Mouse (Mus musculus): ENCODE results near the gene Ptpn4.

The Ptpn4 gene

GRCm38 (mm10) chr1:119794342-119794741, 43.1 kb downstream of the Ptpn4 start:
- TF ChIP-seq POU5F1 (IDR thresholded peaks at IDR 0.05; ENCODE audit: borderline replicate concordance, low read length) (no peak), NANOG (IDR thresholded peaks at IDR 0.05; ENCODE audit: borderline replicate concordance, low read length) (no peak), CTCF (conservative IDR thresholded peaks at IDR 0.05; ENCODE audit: low read length) (no peak)

GRCm38 (mm10) chr1:119790616-119791015, 46.8 kb downstream of the Ptpn4 start:
- Histone ChIP-seq H3K4me3 (replicated peaks; ENCODE audit: low read length) (no peak overlapping the region), H3K36me3 (ENCODE audit: insufficient read depth, low read length) (peaks cover 16% of the 10 kb centered on the region), H3K27me3 (ENCODE audit: insufficient read depth, low read length) (no peaks in the 10 kb centered on the region), H3K4me1 (replicated peaks; ENCODE audit: low read depth, low read length) (no peaks in the 10 kb centered on the region), H3K9me3 (ENCODE audit: low read length) (no peaks in the 10 kb centered on the region)
- TF ChIP-seq CTCF (conservative IDR thresholded peaks at IDR 0.05; ENCODE audit: low read length), result no peak
- no peak for TF ChIP-seq POU5F1 (IDR thresholded peaks at IDR 0.05; ENCODE audit: borderline replicate concordance, low read length)
- TF ChIP-seq NANOG (IDR thresholded peaks at IDR 0.05; ENCODE audit: borderline replicate concordance, low read length), result no peak

More at GRCm38 (mm10) chr1:119794342-119794741, 43.1 kb downstream of the Ptpn4 start:
- Histone ChIP-seq H3K27me3 (ENCODE audit: insufficient read depth, low read length) (no peaks in the 10 kb centered on the region), H3K4me1 (replicated peaks; ENCODE audit: low read depth, low read length) (no peaks in the 10 kb centered on the region), H3K9me3 (ENCODE audit: low read length) (no peaks in the 10 kb centered on the region), H3K36me3 (ENCODE audit: insufficient read depth, low read length) (peaks cover 16% of the 10 kb centered on the region), H3K4me3 (replicated peaks; ENCODE audit: low read length) (no peak overlapping the region)

GRCm38 (mm10) chr1:119775915-119776314, 61.5 kb downstream of the Ptpn4 start:
- H3K4me1 ChIP-seq (replicated peaks; ENCODE audit: low read depth, low read length), result no peaks in the 10 kb centered on the region

GRCm38 (mm10) chr1:119735692-119736091, 101.7 kb downstream of the Ptpn4 start:
- Histone ChIP-seq H3K36me3 (ENCODE audit: insufficient read depth, low read length) (peaks cover 28% of the 10 kb centered on the region), H3K4me3 (replicated peaks; ENCODE audit: low read length) (no peak overlapping the region), H3K27me3 (ENCODE audit: insufficient read depth, low read length) (no peaks in the 10 kb centered on the region), H3K9me3 (ENCODE audit: low read length) (peaks cover 28% of the 10 kb centered on the region), H3K4me1 (replicated peaks; ENCODE audit: low read depth, low read length) (peaks cover 7% of the 10 kb centered on the region; the same call in 1 of the 2 replicates)
- TF ChIP-seq NANOG (IDR thresholded peaks at IDR 0.05; ENCODE audit: borderline replicate concordance, low read length), result no peak
- no peak for TF ChIP-seq POU5F1 (IDR thresholded peaks at IDR 0.05; ENCODE audit: borderline replicate concordance, low read length)
- TF ChIP-seq CTCF (conservative IDR thresholded peaks at IDR 0.05; ENCODE audit: low read length), result no peak

More at GRCm38 (mm10) chr1:119775915-119776314, 61.5 kb downstream of the Ptpn4 start:
- no peaks in the 10 kb centered on the region for H3K27me3 ChIP-seq (ENCODE audit: insufficient read depth, low read length)
- H3K4me3 ChIP-seq (replicated peaks; ENCODE audit: low read length), result no peak overlapping the region
- no peaks in the 10 kb centered on the region for H3K9me3 ChIP-seq (ENCODE audit: low read length)
- TF ChIP-seq CTCF (conservative IDR thresholded peaks at IDR 0.05; ENCODE audit: low read length), result no peak
- TF ChIP-seq NANOG (IDR thresholded peaks at IDR 0.05; ENCODE audit: borderline replicate concordance, low read length), result no peak
- TF ChIP-seq POU5F1 (IDR thresholded peaks at IDR 0.05; ENCODE audit: borderline replicate concordance, low read length), result no peak
- H3K36me3 ChIP-seq (ENCODE audit: insufficient read depth, low read length), result no peaks in the 10 kb centered on the region; the same call in 1 of the 2 replicates

- peaks cover 19% of the 10 kb centered on the region for H3K9me3 ChIP-seq (ENCODE audit: low read length)
- H3K4me3 ChIP-seq (replicated peaks; ENCODE audit: low read length), result no peak overlapping the region
- peaks cover 19% of the 10 kb centered on the region for H3K36me3 ChIP-seq (ENCODE audit: insufficient read depth, low read length)
- H3K27me3 ChIP-seq (ENCODE audit: insufficient read depth, low read length), result no peaks in the 10 kb centered on the region
- H3K4me1 ChIP-seq (replicated peaks; ENCODE audit: low read depth, low read length), result peaks cover 7% of the 10 kb centered on the region; the same call in 1 of the 2 replicates
- TF ChIP-seq CTCF (conservative IDR thresholded peaks at IDR 0.05; ENCODE audit: low read length) (no peak), NANOG (IDR thresholded peaks at IDR 0.05; ENCODE audit: borderline replicate concordance, low read length) (no peak), POU5F1 (IDR thresholded peaks at IDR 0.05; ENCODE audit: borderline replicate concordance, low read length) (no peak)
These were observed 102.6 kb downstream of the Ptpn4 start for GRCm38 (mm10) chr1:119734801-119735200.

GRCm38 (mm10) chr1:119731166-119731565, 106.2 kb downstream of the Ptpn4 start:
- no peaks in the 10 kb centered on the region for H3K9me3 ChIP-seq (ENCODE audit: low read length)
- H3K4me3 ChIP-seq (replicated peaks; ENCODE audit: low read length), result no peak overlapping the region
- H3K4me1 ChIP-seq (replicated peaks; ENCODE audit: low read depth, low read length), result peaks cover 7% of the 10 kb centered on the region; the same call in 1 of the 2 replicates
- H3K36me3 ChIP-seq (ENCODE audit: insufficient read depth, low read length), result no peaks in the 10 kb centered on the region
- TF ChIP-seq POU5F1 (IDR thresholded peaks at IDR 0.05; ENCODE audit: borderline replicate concordance, low read length) (no peak), CTCF (conservative IDR thresholded peaks at IDR 0.05; ENCODE audit: low read length) (no peak), NANOG (IDR thresholded peaks at IDR 0.05; ENCODE audit: borderline replicate concordance, low read length) (no peak)
- no peaks in the 10 kb centered on the region for H3K27me3 ChIP-seq (ENCODE audit: insufficient read depth, low read length)

GRCm38 (mm10) chr1:119713017-119713416, 124.4 kb downstream of the Ptpn4 start:
- H3K36me3 ChIP-seq (ENCODE audit: insufficient read depth, low read length), result no peaks in the 10 kb centered on the region
- TF ChIP-seq NANOG (IDR thresholded peaks at IDR 0.05; ENCODE audit: borderline replicate concordance, low read length) (no peak), POU5F1 (IDR thresholded peaks at IDR 0.05; ENCODE audit: borderline replicate concordance, low read length) (no peak), CTCF (conservative IDR thresholded peaks at IDR 0.05; ENCODE audit: low read length) (no peak)
- no peaks in the 10 kb centered on the region for H3K27me3 ChIP-seq (ENCODE audit: insufficient read depth, low read length)
- no peaks in the 10 kb centered on the region for H3K9me3 ChIP-seq (ENCODE audit: low read length)
- H3K4me1 ChIP-seq (replicated peaks; ENCODE audit: low read depth, low read length), result no peaks in the 10 kb centered on the region
- H3K4me3 ChIP-seq (replicated peaks; ENCODE audit: low read length), result no peak overlapping the region

GRCm38 (mm10) chr1:119706471-119707217, 130.8 kb downstream of the Ptpn4 start:
- Histone ChIP-seq H3K4me1 (replicated peaks; ENCODE audit: low read depth, low read length) (no peaks in the 10 kb centered on the region), H3K9me3 (ENCODE audit: low read length) (no peaks in the 10 kb centered on the region), H3K36me3 (ENCODE audit: insufficient read depth, low read length) (peaks cover 13% of the 10 kb centered on the region), H3K27me3 (ENCODE audit: insufficient read depth, low read length) (no peaks in the 10 kb centered on the region), H3K4me3 (replicated peaks; ENCODE audit: low read length) (no peak overlapping the region)
- TF ChIP-seq NANOG (IDR thresholded peaks at IDR 0.05; ENCODE audit: borderline replicate concordance, low read length), result no peak
- no peak for TF ChIP-seq CTCF (conservative IDR thresholded peaks at IDR 0.05; ENCODE audit: low read length)
- no peak for TF ChIP-seq POU5F1 (IDR thresholded peaks at IDR 0.05; ENCODE audit: borderline replicate concordance, low read length)
